Mouse (Mus musculus) right cerebral cortex, adult 2 months (tissue): ENCODE data around the gene 2010111I01Rik.

Experiments used
- DNase-seq, 2 experiments: peaks; one replicate each; pipeline ENCODE4 v3.0.0; 2021 to 2022; ENCODE audit warnings: low spot score in 2 of 2

The 2010111I01Rik gene

DNA sequence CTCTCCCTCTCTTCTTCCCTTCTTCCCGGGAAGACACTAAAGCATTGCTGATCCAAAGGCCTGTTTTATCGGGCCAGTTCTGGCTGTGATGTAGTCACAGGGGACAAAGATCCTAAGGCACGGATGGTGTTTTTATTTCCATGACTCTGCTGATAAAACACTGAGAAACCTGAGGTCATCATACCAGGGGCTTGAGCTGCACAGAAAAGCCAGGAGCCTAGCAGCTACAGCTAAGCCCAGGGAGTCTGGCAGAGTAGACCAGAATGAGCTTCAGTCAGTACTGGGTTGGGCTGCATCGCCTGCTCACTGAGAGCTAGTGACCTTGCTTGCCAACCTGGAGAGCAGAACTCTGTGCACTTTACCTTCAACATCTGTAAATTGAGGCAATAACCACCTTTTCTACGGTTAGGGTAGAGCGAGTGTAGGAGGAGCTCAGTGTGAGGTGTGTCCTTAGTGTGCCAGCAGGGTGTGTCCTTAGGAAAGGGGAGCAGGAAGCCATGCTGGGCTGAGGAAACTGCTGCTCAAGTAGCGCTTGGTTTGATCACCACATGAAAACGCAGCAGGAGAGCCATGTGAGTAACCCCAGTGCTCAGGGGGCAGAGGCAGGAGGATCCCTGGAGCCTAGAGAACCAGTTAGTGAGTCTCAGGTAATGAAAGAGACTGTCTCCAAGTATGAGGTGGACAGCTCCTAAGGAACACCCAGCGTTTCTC lies 186.5 kb downstream of the 2010111I01Rik start:
- no peak for DNase-seq

DNA sequence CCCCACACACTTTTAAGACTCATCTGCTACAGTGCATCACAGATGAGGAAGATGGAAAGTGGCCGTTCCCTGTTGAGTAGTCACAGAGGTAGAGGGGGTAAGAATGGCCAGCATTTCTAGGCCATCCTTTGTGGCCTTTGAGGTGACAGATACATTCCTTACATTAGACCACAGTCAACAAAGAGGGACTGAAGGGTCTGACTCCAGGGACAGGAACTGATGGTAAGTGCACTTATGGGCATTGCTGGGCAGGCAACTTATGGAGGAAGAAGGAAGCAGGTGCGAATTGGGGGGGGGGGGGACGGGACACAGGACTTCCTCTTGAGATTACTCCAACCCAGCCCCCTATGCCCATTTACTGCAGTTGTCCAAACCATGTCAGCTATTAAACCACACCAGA lies 187.8 kb downstream of the 2010111I01Rik start:
- DNase-seq, result no peak

DNA sequence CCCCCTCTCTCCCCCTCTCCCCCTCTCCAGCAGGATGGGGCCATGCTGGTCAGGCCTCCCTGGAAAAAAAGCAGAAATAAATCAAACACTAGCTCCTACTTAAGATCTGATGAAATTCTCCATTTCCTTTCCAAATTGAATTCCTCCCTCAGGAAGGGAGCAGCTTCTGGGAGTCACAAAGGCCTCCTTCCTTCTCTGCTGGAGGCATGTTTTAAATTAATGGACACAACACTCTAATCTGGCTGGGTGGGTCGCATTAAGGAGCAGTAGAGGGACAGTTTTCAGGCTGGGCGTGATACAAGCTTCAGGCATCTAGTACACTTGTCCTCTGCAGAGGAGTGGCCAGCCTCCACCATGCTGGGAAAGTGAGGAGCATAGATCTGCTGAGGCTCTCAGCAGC lies 188.7 kb downstream of the 2010111I01Rik start:
- DNase-seq, result no peak

DNA sequence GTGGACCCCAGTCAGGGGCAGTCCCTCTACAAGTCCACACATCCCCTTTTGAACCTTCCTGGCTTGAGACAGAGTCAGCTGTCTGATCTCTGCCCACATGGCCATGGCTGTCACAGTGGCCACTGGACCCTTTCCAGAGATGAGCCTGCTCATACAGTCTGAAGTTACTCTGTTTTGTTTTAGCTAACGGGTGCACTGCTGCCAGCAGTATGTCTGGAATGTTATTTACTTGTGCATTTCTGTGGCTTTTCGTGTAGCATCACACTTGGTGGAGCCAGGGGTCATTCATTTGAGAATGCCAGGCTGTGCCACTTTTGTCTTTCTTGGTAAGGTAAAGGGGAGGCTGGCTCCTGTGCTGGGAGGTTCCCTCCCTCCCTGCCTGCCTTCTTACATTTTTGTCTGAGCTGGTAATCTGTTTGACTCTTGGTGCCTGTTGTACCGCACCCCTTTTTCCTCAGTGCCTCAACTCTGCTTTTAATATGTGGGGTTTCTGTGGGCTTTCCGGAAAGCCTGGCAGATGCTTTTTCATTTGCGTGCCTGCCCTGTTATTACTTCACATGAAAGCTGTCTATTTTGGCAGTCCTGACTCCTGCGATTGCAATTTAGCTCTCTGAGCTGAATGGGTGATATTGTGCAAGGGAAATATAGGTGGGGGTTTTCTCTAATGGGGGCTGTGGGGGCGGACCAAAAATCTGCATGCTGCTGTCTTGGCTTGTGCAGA lies 190.3 kb downstream of the 2010111I01Rik start:
- peak in 1 of 2 experiments; percentile 41 for DNase-seq

DNA sequence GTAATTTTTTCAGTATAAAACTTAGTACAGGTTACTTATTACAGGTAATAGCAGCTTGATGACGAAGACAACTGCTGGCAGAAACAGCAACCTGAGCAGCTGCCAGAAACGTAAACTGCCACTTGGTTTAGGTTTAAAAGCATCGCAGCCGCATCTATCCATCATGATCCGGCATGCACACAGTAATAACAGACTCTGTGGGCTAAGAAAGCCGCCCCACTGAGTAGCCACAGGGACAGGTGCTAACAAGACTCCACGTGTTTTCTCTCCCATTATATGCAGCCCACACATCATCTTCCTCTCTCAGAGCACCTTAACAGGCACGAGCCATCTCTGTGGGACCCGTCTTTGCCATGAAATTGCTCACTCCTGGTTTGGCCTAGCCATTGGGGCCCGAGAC lies 191.6 kb downstream of the 2010111I01Rik start:
- DNase-seq, result no peak

DNA sequence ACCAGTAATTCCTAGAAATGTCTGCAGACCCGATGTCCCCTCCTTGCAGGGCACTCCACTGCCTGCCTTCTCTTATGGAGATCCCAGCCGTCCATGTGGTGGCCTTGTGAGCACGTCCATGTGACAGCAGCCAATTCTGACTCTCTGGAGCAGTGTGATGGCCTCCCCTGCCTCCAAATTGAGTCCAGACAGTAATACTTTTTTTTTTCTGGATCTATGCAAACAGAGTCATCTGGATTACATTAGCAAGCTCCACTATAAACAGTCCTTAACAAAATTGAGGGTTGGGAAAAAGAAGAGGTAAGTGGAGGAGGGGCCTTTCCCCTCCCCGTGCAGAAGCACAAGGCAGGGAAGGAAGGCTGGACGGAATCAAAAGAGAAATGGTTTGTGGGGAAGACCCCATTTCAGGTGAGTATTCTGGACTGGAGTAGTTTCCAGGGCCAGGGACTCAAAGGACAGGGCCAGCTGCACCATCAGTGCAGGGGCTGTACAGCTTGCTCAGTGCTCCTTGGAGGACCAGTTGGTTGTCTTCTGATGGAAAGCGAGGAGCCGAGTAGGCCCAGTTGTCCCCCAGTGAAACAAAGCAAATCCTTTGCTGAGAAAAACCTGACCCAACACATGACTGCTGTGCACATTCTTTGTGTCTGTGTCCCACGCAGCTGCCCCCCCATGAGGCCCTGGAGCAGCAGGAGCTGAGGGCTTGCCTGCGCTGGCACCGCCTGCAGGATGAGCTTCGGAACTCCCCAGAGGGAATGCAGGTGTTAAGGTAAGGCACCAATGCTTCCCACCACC lies 205.8 kb downstream of the 2010111I01Rik start:
- DNase-seq, result no peak

DNA sequence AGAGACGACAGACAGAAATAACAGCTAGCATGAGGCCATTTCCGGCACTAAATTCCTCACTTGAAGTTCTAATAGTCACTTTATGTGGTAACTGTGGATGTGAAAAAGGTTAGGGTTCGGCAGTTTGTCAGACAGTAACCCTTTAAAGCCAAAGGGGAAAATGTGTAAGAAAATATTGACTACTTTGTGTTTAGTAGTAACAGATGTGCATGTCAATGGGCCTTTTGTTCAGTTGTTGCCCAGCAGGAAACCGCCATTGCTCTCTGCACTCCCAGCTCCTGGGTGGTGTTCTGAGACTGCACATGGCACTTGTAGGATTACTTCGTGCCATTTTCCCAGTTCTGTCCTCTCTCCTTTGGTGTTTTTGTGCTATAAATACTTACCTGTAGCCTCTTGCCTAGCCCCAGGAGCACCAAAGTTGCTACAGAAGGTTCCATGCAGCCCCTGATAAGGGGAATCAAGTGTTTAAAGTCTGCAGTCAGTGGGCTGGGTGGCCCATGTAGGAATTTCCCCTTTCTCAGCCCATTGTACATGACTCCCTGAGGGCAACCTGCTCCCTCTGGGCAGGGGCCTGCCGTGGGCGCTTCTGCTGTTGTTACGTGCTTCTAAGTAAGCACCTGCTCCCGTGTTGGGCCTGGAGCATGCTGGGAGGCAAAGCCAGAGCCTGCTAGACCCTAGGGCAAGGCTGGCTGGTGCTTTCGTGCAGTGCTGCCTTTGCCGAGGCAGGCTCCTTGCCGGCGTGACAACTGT lies 206.8 kb downstream of the 2010111I01Rik start:
- no peak for DNase-seq

DNA sequence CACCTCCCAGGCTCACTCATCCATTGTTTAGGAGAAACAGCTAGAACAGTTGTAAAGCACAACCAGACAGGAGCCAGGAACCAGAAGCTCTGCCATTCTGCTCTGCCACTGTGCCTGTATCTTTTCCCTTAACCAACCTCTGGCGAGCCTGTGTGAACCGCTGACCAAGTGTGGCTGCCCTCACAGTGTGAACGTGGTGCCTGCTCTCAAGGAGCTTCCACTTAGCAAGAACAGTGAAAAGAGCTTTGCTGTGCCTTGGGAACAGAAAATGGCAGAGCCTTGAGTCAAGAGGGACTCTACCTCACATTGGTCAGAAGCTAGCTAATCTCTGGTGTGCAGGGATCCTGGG lies 207.4 kb downstream of the 2010111I01Rik start:
- DNase-seq, result no peak

DNA sequence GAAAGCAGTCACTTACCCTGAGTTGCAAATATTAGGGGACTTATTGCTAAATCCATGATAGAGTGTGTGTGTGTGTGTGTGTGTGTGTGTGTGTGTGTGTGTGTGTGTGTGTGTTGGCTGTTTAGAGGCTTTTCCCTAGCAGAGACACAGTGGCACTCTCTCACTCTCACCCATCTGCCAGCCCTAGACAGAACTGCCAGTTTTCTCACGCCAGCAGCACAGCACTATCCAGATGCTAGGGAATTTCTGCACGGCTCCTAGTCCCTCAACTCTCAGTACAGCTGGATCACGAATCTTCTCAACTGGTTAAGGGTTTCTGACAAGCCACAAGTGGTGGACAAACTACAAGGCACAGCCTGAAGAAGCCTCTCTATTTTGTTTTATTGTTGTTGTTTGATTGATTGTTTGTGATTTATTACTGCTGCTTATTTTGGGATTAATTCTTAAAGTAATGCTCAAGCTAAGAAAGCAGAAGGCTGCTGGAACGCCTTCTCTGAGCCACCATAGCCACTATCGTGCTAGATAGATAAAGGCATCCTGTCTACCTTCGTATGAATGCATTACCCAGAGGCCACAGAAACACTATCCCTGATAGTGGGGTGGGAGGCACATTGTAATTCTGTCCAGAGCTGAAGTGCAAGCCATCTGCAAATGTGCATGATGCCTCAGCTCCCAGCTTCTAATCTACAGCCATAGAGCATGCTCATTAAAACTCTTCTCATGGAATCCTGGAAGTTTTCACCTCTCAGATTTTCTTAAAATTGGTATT lies 209.7 kb downstream of the 2010111I01Rik start:
- DNase-seq, result no peak

DNA sequence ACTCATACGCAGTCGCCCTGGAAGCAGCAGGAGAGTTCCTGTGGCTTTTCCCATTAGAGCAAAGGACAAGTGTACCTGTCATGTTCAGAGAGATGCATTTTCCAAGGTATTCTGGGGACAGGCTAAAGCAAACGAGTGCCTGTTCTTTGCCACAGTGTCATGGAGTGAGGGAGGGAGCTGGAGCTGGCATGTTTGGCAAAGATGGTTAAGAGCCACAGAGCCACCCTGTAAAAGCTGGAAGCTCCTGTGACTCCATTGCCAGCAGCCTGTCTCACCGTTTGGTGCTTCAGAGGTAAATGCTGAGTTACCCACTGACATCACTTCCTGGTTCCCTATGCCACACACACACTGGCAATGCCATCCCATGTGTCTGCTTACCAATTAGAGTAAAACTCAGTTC lies 211.4 kb downstream of the 2010111I01Rik start:
- DNase-seq, result no peak

DNA sequence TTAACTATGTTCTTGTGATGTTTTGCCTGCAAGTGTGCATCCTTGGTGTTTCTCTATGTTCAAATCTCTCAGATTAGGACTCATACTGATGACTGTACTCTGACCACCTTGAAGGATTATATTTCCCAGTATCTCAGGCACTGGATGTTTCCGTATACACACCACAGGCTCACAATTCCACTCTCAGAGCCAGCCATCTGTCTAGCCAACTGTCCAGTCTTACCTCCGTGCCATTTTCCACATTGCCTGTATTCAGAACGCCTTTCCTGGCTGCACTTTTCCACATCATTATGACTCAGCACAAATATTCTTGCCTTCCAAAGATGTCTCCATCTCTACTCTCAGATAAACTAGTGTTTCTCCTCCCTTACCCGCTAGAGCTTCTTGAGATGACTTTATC lies 212.5 kb downstream of the 2010111I01Rik start:
- DNase-seq, result peak; percentile 47 to 48

DNA sequence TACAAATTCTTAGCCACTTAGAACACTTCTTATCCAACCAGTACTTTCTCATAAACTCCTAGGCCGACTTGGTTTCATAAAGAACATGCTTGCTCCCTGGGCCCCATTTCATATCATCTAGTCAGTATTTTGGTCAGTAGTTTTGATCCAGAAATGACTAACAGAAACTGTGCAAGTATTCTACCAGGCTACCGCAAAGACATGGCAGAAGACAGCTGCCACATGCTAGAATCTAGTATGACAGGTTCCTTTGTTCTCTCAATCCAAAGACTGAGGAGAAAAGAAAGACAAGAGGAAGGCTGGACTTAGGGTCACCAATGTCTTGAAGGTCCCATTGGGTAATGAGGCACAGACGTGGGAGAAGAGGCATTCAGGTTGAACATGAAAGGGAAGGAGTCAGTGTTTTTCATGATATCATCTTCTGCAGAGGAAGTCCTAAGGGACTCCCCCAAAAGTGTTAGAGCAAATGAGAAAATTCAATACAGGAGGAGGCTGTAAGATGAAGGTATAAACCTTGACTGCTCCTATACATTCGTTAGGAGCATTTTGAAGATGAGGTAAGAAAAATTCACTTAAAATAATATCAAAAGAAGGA lies 216.0 kb downstream of the 2010111I01Rik start:
- no peak for DNase-seq

DNA sequence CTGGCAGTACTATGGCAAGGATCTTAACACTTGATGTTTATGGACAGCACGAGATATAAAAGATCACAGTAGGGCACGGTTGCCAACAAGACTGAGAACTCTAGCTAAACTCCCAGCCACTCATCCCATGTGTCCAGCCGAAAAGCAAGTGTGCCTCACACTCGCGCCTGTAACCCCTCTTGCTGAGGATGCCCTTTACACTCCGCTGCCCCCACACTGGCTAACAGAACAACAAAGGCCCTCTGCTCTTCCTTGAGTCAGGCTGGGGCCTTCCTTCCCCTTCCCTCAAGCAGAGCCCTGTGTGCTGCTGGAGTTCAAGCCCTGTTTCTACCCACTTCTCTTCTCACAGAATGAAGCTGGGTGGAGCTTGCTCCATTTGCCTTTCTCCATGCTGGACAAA lies 220.3 kb downstream of the 2010111I01Rik start:
- no peak for DNase-seq

DNA sequence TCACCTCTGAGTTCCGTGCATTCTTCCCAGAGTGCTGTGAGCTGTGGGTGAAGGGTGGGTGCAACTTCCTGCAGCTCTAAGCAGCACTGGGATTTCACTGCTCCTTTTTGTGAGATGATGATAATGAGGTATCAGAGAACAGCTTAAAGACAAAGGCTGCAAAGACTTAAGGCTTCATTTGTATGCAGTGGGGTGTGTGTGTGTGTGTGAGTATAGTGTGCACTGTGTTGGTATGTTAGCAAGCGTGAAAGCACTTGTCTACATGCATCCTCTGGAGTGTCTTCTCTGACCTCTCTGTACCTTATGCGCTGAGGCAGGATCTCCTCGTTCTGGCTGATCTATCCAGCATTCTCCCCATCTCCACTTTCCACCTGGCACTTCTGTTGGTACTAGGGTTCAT lies 221.5 kb downstream of the 2010111I01Rik start:
- DNase-seq, result no peak

DNA sequence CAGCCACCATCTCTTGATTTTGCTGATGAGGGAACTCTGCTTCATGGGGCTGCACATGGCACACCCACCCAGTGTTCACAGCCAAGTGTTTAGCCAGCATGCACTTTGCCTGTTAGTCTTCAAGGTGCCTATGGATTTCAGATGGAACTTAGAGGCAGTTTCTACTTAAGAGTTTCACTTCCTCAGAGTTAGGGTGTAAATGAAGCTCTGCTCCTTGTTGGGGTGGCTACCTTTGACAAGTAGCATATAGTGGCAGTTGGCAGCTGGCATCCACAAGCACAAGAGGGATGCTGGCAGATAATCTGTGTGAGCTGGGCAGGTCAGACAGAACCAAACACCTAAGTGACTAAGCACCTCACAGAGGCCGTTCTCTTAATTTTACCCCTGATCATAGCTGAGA lies 221.9 kb downstream of the 2010111I01Rik start:
- DNase-seq, result no peak

DNA sequence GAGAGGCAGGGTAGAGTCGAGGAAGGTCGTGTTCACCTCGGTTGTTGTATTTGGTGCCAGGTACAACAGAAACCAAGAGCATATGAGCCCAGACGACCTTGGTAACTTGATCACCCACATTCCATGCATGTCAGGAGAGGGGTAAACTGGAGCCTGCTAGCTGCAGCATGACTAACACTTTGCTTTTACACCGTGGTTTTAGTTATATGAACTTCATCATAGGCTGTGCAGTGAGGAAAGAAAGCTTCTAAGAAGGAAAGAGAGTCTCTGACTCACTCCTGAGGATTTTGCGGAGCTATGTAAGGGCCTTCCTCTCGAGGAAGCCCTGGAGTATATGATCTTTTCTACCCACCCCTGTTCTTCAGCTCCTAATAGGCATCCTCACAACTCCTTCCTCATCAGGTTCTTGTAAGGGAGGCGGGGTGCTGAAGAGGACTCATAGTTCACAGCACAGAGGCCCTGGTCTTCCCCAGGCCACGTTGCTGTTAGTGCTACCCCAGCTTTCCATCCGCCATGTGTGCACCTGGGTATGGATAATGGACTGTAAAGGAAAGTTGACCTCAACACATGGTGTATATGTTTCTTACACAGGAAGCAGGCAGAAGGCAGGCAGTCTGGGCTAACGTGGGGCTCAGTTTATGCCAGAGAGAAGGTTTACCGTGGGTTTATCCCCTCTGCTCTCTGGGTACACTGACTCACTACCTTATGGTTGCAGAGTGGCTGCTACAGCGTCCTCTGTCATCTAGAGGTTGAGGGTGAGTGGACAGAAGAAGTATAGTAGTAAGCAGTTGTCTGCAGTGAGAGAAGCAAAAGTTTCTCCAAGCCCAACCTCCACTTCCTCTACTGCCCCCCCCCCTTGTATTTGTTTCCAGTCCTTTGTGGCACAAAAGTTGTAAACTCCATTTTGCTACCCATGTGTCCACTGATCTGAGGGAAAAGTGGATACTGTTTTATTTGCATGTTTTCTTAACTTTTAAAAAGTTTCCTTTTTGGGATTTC lies 222.8 kb downstream of the 2010111I01Rik start:
- no peak for DNase-seq

DNA sequence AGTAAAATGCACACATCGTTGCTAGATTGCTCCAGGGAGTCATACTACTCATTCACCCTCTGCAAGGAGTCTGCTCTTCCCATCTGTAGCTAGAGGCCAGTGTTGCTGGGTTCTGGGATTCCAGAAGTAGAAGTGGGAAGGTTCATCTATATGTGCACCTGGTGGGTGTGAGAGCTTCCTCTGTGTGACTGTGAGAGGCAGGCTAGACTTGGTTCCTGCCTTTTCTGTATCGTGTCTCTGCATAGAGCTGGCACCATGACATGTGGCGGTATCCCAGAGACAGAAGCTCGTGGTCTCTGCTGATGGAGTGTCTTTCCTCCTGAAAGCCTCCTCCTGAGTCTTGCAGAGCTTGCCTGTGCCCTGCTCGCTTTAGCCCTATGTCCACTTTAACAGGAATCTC lies 223.6 kb downstream of the 2010111I01Rik start:
- DNase-seq, result peak; percentile 34 to 44

DNA sequence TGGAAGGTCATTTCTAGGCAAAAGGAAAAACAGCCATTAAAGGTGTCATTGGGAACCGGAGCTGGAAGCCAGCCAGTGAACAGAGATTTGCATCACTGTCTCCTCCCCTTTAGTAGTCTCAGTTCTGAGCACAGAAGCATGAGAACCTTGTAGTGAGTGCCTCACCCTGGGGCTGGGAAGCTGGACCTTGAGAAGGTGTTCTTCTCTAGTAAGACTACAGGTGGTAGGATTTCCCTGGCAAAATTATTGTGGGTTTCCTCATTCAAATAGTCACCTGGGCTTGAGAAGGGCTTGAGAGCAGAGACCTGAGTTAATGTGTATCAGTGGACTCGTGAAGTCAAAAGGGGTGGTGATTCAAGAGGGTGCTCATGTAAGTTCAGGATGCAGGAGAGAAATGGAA lies 224.1 kb downstream of the 2010111I01Rik start:
- no peak for DNase-seq

DNA sequence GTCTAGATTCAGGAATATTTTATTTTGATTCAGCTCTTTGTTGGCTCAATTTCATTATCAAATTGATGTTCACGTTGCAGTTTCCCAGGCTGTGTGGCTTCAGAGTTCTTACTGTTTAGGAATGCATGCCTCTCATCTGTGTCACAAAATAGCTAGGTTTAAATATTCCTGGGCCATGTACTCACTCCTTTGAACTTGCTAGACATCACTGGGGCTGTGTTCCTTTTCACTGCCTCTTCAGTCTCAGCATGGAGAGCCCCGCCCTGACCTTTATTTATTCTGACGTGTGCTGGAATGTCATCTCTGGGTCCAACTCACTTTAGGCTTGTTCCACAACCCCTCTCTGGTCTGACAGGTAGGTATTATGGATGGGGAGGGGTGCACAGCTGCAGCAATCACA lies 228.7 kb downstream of the 2010111I01Rik start:
- no peak for DNase-seq

DNA sequence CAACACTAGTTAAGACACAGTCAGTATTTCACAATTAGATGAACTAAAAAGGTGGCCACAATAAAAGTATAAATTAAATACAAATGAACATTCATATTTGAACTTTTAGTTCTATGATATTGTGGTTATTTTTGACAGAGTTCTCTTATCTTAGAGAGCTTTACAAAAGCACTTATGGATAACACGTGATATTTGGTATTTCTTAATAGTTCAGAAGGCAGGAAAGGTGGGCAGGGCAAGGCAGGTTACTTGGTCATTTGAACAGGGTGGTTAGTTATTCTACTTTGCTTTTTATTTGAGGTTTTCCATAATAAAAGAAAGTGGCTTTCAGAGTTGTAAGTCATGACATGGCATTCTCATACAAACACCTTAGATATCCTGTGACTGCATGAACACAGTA lies 233.3 kb downstream of the 2010111I01Rik start:
- no peak for DNase-seq
